Mouse (Mus musculus) embryo, embryonic 9.5 days (tissue): ENCODE measurements around the gene Ssh2.
"Not testable (repeated sequence)": the region's sequence is repeated elsewhere in the genome, so short reads cannot be mapped to it uniquely, and the experiment has no call there.

Source experiments
- DNase-seq: peaks from one replicate; pipeline ENCODE4 v3.0.0-alpha.2; 2017; ENCODE audit errors: extremely low spot score

Gene Ssh2

DNA sequence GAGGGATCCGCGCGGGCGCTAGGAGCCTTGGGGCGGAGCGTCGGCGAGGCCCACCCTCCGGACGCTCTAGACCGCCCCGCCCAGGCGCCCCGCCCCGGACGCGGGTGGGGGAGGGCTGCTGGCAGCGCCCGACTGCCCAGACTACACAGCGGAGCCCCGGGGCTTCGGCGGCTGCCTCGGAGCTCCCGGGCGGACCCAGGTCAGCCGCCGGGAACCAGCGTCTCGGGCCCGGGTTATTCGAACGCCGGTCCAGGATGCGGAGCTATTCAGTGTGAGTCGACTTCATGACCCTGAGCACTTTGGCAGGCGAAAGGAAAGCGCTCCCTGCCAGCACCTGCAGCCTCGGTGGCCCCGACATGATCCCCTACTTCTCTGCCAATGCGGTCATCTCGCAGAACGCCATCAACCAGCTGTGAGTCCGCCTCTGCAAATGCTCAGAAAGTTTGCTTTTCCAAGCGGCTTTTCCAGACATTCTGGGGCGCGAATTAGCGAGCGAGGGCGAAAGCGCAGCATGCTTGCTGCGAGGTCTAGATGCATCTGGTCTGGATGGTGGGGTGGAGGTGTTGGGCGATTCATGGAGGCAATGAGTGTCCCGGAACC, 132.2 kb downstream of the Ssh2 start:
- DNase-seq: peak; percentile 88

GRCm38 (mm10) chr11:77348985-77349384, 132.9 kb downstream of the Ssh2 start:
- DNase-seq: no peak

GRCm38 (mm10) chr11:77349698-77350097, 133.6 kb downstream of the Ssh2 start:
- no peak for DNase-seq

DNA sequence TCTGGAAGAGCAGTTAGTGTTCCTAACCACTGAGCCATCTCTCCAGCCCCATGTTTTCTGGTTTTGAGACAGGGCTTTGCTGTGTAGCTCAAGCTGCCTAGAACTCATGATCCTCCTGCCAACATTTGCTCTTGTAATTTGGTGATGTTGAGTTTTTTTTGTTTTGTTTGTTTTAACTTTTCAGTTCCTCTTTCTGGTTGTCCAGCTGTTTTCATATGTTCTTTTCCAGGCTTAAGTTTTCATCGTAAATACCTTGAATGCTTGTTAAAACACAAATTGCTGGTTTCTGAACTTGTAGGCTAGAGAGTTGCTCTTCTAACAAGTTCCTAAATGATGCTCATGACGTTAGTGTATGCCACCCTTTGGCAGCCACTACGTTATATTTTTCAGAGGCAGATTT, 139.0 kb downstream of the Ssh2 start:
- no peak for DNase-seq

GRCm38 (mm10) chr11:77357839-77358238, 141.8 kb downstream of the Ssh2 start:
- no peak for DNase-seq

GRCm38 (mm10) chr11:77363476-77363875, 147.4 kb downstream of the Ssh2 start:
- no peak for DNase-seq

- no peak for DNase-seq
These were observed 148.3 kb downstream of the Ssh2 start for GRCm38 (mm10) chr11:77364376-77364775.

GRCm38 (mm10) chr11:77365706-77366386, 149.8 kb downstream of the Ssh2 start:
- no peak for DNase-seq

DNA sequence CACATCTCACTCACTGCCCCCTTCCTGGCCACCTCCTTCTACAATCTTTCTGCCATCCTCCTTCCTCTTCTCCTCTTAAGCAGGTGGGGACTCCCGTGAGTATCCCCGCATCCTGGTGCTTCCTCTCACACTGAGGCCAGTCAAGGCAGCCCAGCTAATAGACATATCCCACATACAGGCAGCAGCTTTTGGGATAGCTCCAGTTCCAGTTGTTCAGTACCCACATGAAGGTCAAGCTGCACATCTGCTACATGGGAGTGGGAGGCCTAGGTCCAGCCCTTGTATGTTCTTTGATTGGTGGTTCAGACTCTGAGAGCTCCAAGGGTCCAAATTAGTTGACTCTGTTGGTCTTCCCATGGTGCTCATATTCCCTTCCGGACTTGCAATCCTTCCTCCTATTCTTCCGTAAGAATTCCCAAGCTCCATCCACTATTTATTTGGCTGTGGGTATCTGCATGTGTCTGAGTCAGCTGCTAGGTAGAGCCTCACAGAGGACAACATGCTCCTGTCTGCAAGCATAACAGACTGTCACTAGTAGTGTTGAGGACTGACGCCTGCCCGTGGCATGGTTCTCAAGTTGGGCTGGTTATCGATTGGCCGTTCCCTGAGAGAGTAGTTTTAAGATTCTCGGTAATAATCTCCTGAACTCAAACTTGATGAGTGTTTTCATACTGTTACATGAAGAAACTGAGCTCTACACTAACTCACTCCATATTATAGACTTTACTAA, 151.6 kb downstream of the Ssh2 start:
- no peak for DNase-seq

GRCm38 (mm10) chr11:77369188-77369840, 153.2 kb downstream of the Ssh2 start:
- no peak for DNase-seq

GRCm38 (mm10) chr11:77369841-77370191, 153.7 kb downstream of the Ssh2 start:
- DNase-seq: no peak

GRCm38 (mm10) chr11:77371088-77371487, 155.0 kb downstream of the Ssh2 start:
- DNase-seq: no peak

DNA sequence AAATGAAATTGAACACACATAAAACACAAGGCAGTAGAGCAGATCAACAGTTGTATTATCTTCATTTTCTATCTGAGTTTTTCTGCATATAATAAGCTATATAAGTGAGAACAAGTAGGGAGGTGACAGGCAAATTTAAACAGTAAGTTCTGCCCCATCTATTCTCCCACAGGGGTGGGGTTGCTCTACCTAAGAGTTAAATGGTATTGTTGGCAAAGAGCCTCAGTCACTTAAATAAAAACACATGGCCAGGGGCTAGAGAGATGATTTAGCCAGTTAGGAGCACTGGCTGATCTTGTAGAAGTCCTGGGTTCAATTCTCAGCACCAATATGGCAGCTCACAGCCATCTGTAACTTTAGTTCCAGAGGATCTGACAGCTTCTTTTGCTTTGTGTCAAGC, 155.6 kb downstream of the Ssh2 start:
- DNase-seq: no peak

DNA sequence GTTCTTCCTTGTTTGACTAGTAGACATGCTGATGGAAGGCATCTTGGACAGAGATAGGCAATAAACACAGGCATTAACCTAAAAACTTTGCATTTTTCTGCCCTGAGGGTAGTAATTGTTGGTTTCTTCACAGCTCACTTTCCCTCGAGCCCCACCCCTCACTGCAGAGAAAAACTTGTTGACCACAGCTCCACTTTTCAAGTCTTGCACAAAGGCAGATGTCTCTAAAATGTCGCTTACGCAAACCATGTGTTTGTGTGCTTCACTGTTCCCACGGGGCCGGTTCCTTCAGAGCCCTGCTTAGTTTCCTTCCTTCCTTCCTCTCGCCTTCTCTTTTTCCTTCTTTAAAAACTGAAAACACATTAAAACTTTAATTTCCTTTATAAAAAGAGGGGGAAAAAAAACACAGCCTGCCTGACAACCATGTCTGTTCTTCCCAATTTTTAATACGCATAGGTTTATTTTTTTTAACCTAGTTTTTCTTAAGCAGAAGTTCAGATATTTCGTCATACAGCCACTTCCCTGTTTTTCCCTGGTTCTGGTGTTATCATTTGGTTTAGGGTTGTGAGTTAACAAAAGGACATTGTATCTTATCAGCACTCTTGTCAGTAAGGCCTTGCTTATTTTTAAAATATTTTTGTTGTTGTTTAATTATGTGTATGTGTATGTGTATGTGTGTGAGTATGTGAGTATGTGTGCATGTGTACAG, 156.3 kb downstream of the Ssh2 start:
- no peak for DNase-seq

GRCm38 (mm10) chr11:77378622-77379021, 162.5 kb downstream of the Ssh2 start:
- no peak for DNase-seq

DNA sequence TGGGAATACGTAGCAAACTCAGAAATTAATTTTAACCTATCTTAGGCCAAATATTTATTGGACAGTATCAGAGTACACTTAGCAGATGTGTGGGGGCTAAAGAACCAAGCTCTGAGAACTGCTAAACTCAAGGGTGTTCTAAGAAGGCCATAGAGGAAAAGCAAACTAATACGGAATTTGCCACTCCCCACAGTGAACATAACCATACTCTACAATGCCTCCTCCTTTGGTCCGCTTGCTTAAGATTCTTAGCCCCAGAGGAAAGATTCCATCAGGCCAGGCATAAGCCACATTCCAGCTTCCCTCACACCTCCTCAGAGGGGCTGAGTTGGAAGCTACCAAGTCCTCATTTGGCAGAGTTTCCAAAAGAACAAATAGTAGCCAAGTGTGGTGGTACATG, 165.1 kb downstream of the Ssh2 start:
- no peak for DNase-seq

DNA sequence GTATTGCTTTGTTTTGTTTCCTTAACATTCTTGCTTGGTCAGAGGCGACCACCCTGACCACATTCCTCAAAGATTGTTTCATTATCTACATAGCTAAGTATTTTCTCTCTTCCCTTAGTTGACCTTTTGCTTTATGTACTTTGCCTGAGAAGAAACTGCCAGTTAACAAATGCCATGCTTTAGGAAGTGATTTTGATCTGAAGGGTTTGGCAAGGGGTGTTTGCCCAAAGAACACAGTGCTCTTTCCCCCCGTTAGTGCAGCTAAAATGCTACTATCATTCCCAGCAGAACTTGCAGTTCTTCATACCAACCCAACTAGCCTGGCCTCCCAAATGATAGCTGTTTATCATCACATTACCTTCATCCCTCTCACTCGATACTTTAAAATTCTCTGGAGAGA, 168.1 kb downstream of the Ssh2 start:
- DNase-seq: no peak

DNA sequence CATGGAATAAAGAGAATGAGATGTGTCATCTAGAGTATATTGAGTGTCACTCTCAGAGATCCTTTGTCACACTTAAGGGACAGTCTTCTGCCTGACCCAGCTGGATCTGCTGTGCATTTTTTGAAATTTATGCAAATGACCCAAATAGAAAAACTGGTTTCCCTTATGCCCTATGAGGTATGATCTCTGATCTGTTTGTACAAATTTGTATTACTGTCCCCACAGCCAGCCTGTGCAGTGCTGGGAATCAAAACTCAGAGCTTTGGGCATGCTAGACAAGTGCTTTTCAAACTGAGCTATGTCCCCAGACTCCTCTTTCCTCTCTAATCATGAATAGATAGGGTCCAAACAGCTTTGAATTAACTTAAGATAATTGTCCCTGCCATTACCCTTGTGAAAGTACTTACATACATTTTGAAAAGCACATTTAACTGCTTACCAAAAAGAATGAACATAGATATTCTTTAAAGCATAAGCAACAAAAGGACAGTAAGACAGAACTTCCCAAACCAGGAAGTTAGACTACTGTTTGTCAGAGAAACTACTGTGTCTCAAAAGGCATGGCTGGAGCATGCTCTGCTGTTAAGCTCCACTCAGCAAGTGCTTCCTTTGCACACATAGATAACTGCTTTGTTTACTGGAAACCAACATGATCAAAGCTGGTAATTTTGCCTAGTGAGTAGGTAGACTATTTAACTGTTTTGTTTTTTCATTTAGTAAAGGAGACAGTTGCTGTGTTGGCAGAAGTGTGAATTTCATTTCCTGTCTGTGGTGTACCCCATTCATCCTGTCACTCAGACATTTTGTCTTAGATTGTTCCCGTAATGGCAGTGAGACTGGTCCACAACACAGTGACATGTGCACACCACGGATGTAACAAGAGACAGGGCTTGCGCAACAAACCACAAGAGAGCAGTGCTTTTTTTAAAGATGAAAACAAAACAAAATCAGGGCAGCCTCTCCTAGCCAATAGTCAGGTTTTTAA, 169.9 kb downstream of the Ssh2 start:
- DNase-seq: no peak

DNA sequence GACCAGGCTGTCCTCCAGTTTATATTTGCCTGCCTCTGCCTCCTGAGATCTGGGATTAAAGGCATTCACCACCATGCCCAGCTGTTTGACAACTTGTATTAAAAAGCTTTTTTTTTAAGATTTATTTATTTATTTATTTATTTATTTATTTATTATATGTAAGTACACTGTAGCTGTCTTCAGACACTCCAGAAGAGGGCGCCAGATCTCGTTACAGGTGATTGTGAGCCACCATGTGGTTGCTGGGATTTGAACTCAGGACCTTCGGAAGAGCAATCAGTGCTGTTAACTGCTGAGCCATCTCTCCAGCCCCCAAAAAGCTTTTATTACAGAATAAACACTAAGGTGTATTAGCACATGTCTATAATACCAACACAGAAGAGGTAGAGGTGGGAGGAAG, 172.1 kb downstream of the Ssh2 start:
- not testable (repeated sequence) for DNase-seq

GRCm38 (mm10) chr11:77395539-77395938, 179.5 kb downstream of the Ssh2 start:
- no peak for DNase-seq

- DNase-seq: no peak
These were observed 186.4 kb downstream of the Ssh2 start for GRCm38 (mm10) chr11:77402508-77402907.
